In the genomic region with DNA sequence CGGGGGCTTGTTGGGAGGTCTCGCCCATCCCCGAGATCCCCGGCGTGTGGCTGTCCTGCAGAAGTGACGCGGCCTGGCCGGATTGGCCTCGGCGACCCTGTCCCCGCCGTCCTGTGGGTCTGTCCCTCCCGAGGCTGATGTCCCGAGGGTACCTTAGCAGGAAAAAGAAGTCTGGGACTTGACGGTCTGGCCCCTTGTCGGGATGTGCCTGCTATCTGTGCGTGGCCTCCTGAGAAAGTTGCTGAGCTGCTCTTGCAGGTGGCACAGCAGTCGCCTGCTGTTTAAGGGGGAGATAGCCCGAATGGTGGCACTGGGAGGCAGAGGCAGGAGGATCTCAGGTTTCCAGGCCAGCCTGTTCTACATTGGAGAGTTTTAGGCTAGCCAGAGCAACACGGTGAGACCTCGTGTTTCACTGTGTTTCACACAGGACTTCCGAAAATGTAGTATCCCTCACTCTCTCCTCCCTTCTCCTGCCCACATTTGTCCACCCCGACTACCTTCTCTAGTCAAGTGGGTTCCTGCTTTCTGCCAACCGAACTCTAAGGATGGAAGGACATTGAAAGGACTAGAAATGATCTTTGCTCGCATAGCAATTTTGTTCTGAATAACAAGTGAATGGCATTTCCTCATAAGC, we compare ENCODE assay signal across 8 mouse cellular contexts. TPM values are rescaled to one million over a fixed set of nuclear protein-coding genes. Genes with fewer than 3 reads are reported as not detected.
DNase-seq lines count a peak whose midpoint lies in the region; ATAC-seq and TF ChIP-seq lines count a peak whose summit lies in the region.

No protein-coding gene starts in this region.

- peak overlapping the region; percentile 54 for H3K4me3 ChIP-seq in neural tube, embryonic 11.5 days (ENCODE audit: low read depth, low read length)
- peak overlapping the region; percentile 59 for H3K4me3 ChIP-seq in embryonic fibroblast, embryonic 13.5 days (ENCODE audit: insufficient read depth, low read length)
- peak overlapping the region; percentile 79 for H3K4me3 ChIP-seq in limb, embryonic 14.5 days (replicated peaks; ENCODE audit: low read length)
- peak overlapping the region; percentile 70 for H3K4me3 ChIP-seq in stomach, embryonic 14.5 days (ENCODE audit: low read depth, low read length)

- peak; percentile 54 for ATAC-seq in neural tube, embryonic 11.5 days (ENCODE audit: insufficient read depth, low FRiP score, low TSS enrichment)
- peak; percentile 2; the same call in 1 of the 2 replicates for ATAC-seq in limb, embryonic 14.5 days (ENCODE audit: low FRiP score, low read depth)
- ATAC-seq in stomach, embryonic 14.5 days (ENCODE audit: insufficient number of reproducible peaks, insufficient read depth, low FRiP score, low read depth) = peak; percentile 48
- ATAC-seq in monocyte, adult 5-6 weeks (replicated peaks; ENCODE audit: insufficient number of reproducible peaks, low FRiP score, low TSS enrichment, poor library complexity, severe bottlenecking) = no peak

- peak overlapping the region; percentile 44 for H3K4me2 ChIP-seq in neural tube, embryonic 11.5 days (ENCODE audit: low read depth)
- H3K4me2 ChIP-seq in limb, embryonic 14.5 days (replicated peaks; ENCODE audit: low read depth, low read length, severe bottlenecking) = peak overlapping the region; percentile 72
- H3K4me2 ChIP-seq in stomach, embryonic 14.5 days (replicated peaks; ENCODE audit: low read depth, low read length) = peak overlapping the region; percentile 74

- TF ChIP-seq CTCF in embryonic fibroblast, embryonic 13.5 days (IDR thresholded peaks at IDR 0.05; ENCODE audit: borderline replicate concordance, insufficient read depth, low read length) = no peak

- intact Hi-C loops in left cerebral cortex, postnatal 36 days (cut with DNase I) = no loop called here

- no peaks in the 10 kb centered on the region for H3K36me3 ChIP-seq in neural tube, embryonic 11.5 days (ENCODE audit: control insufficient read depth, insufficient read depth, low read length)
- H3K36me3 ChIP-seq in limb, embryonic 14.5 days (ENCODE audit: control insufficient read depth, insufficient read depth, low read length) = peaks cover 16% of the 10 kb centered on the region
- H3K36me3 ChIP-seq in stomach, embryonic 14.5 days (ENCODE audit: control insufficient read depth, insufficient read depth, low read length) = peaks cover 4% of the 10 kb centered on the region; the same call in 1 of the 2 replicates

- 29% methylated on average over 25 of the region's 25 CpGs for WGBS in neural tube, embryonic 11.5 days
- WGBS in limb, embryonic 14.5 days = 26% methylated on average over 25 of the region's 25 CpGs
- 23% methylated on average over 25 of the region's 25 CpGs for WGBS in stomach, embryonic 14.5 days

- no peak for TF ChIP-seq POLR2A in embryonic fibroblast, embryonic 13.5 days (IDR thresholded peaks at IDR 0.05; ENCODE audit: low read depth, low read length)
- TF ChIP-seq POLR2A in limb, embryonic 14.5 days (IDR thresholded peaks at IDR 0.05; ENCODE audit: borderline replicate concordance, extremely low read depth, insufficient read depth, insufficient read length) = no peak

- peak overlapping the region; percentile 21; the same call in 1 of the 2 replicates for H3K27ac ChIP-seq in neural tube, embryonic 11.5 days (ENCODE audit: low read depth, low read length)
- no peak overlapping the region for H3K27ac ChIP-seq in embryonic fibroblast, embryonic 13.5 days (ENCODE audit: insufficient read depth, low read length)
- peak overlapping the region; percentile 65 for H3K27ac ChIP-seq in limb, embryonic 14.5 days (replicated peaks; ENCODE audit: low read depth, low read length)
- H3K27ac ChIP-seq in stomach, embryonic 14.5 days (ENCODE audit: low read length) = peak overlapping the region; percentile 41; the same call in 1 of the 2 replicates

- no peaks in the 10 kb centered on the region for H3K4me1 ChIP-seq in neural tube, embryonic 11.5 days (ENCODE audit: control insufficient read depth, insufficient read depth, low read length)
- no peaks in the 10 kb centered on the region for H3K4me1 ChIP-seq in embryonic fibroblast, embryonic 13.5 days (ENCODE audit: control insufficient read depth, insufficient read depth, low read length)
- H3K4me1 ChIP-seq in limb, embryonic 14.5 days (ENCODE audit: control insufficient read depth, insufficient read depth, low read length) = no peaks in the 10 kb centered on the region
- no peaks in the 10 kb centered on the region for H3K4me1 ChIP-seq in stomach, embryonic 14.5 days (ENCODE audit: control insufficient read depth, insufficient read depth, low read length)

- DNase-seq in neural tube, embryonic 11.5 days (ENCODE audit: low spot score) = no peak
- no peak for DNase-seq in neural tube, embryonic 10.5 days (ENCODE audit: extremely low spot score, low spot score)
- DNase-seq in limb, embryonic 14.5 days (ENCODE audit: low spot score) = no peak
- no peak for DNase-seq in right cerebral cortex, adult 18-20 months
- no peak for DNase-seq in left cerebral cortex, postnatal 36 days (ENCODE audit: low spot score in 2 of 2)

- H3K9me3 ChIP-seq in neural tube, embryonic 11.5 days (ENCODE audit: control insufficient read depth, low read length) = no peaks in the 10 kb centered on the region
- no peaks in the 10 kb centered on the region for H3K9me3 ChIP-seq in limb, embryonic 14.5 days (ENCODE audit: control insufficient read depth, low read length)
- H3K9me3 ChIP-seq in stomach, embryonic 14.5 days (ENCODE audit: control insufficient read depth, low read depth, low read length) = no peaks in the 10 kb centered on the region

- peak overlapping the region; percentile 74 for H3K9ac ChIP-seq in neural tube, embryonic 11.5 days (ENCODE audit: low read length)
- H3K9ac ChIP-seq in limb, embryonic 14.5 days (ENCODE audit: low read depth, low read length, severe bottlenecking) = peak overlapping the region; percentile 85
- peak overlapping the region; percentile 63 for H3K9ac ChIP-seq in stomach, embryonic 14.5 days (replicated peaks; ENCODE audit: low read depth, low read length)

- H3K27me3 ChIP-seq in neural tube, embryonic 11.5 days (ENCODE audit: control insufficient read depth, insufficient read depth, low read length) = no peaks in the 10 kb centered on the region
- H3K27me3 ChIP-seq in limb, embryonic 14.5 days (ENCODE audit: control insufficient read depth, insufficient read depth, low read length) = no peaks in the 10 kb centered on the region
- H3K27me3 ChIP-seq in stomach, embryonic 14.5 days (ENCODE audit: control insufficient read depth, insufficient read depth, low read length) = no peaks in the 10 kb centered on the region

RNA-seq across cellular contexts. Expression of a gene that starts 0.4 kb away (rescaled TPM):
- 16.4 and 17.4 TPM in 2 replicates for polyA plus RNA-seq in neural tube, embryonic 11.5 days (2014; fragmentation: Nextera tagmentation; extraction: Ambion mirVana)
- polyA plus RNA-seq in embryonic fibroblast, embryonic 13.5 days (2011; ENCODE audit: insufficient read length, low read depth, missing spikeins) = 10.9 and 14.6 TPM in 2 replicates
- polyA plus RNA-seq in limb, embryonic 14.5 days (2012; rRNA removed) = 20.7 and 25.0 TPM in 2 replicates
- 17.4 and 18.9 TPM in 2 replicates for polyA plus RNA-seq in limb, embryonic 14.5 days (2014; fragmentation: Nextera tagmentation; extraction: Ambion mirVana)
- 24.2 and 32.6 TPM in 2 replicates for polyA plus RNA-seq in stomach, embryonic 14.5 days (2014; fragmentation: Nextera tagmentation; extraction: Ambion mirVana)
- 10 to 100 TPM; 13.5 to 14.9 TPM for total RNA-seq in left cerebral cortex, postnatal 36 days (2021)
- total RNA-seq in monocyte, adult 5-6 weeks (2017) = 4.4 to 9.5 TPM (median 4.9 TPM) in 3 replicates

RNA-seq across cellular contexts. Expression of a gene that starts 59.8 kb away (rescaled TPM):
- polyA plus RNA-seq in neural tube, embryonic 11.5 days (2014; fragmentation: Nextera tagmentation; extraction: Ambion mirVana) = 4.2 and 5.6 TPM in 2 replicates
- polyA plus RNA-seq in embryonic fibroblast, embryonic 13.5 days (2011; ENCODE audit: insufficient read length, low read depth, missing spikeins) = not detected in 2 replicates
- 3.3 and 4.2 TPM in 2 replicates for polyA plus RNA-seq in limb, embryonic 14.5 days (2012; rRNA removed)
- 0.81 and 0.87 TPM in 2 replicates for polyA plus RNA-seq in limb, embryonic 14.5 days (2014; fragmentation: Nextera tagmentation; extraction: Ambion mirVana)
- polyA plus RNA-seq in stomach, embryonic 14.5 days (2014; fragmentation: Nextera tagmentation; extraction: Ambion mirVana) = 1.7 and 2.1 TPM in 2 replicates
- total RNA-seq in left cerebral cortex, postnatal 36 days (2021) = not detected
- total RNA-seq in monocyte, adult 5-6 weeks (2017) = not detected in 3 replicates
